Mouse (Mus musculus) liver, embryonic 14.5 days (tissue): Measurements from ENCODE around the gene Duox1. TPM values are rescaled to one million over a fixed set of nuclear protein-coding genes. Genes with fewer than 3 reads are reported as not detected.
"Not testable (repeated sequence)": the region's sequence is repeated elsewhere in the genome, so short reads cannot be mapped to it uniquely, and the experiment has no call there.

Source experiments
- ATAC-seq: fragments of 200-750 bp; cut with Nextera tagmentation; 2 replicates; pipeline ENCODE4 v1.8.0; 2017; ENCODE audit warnings: moderate number of reproducible peaks, mild to moderate bottlenecking, moderate library complexity; ENCODE audit not compliant: insufficient read depth
- DNase-seq, 3 experiments: peaks; one replicate each; pipeline ENCODE4 v3.0.0-alpha.2; 2012 to 2013; ENCODE audit warnings: low read depth in 3 of 3, low spot score in 3 of 3
- H3K27ac ChIP-seq: fragments of 300-500 bp; sonication (generic); 2 replicates; pipeline ENCODE4 v1.5.1; 2014; ENCODE audit warnings: moderate library complexity, mild to moderate bottlenecking, control low read depth, inconsistent platforms
- H3K27me3 ChIP-seq: fragments of 300-500 bp; sonication (generic); 2 replicates; pipeline ENCODE4 v1.6.1; 2014; ENCODE audit warnings: mild to moderate bottlenecking, low read length, moderate library complexity; ENCODE audit not compliant: control insufficient read depth, insufficient read depth
- H3K36me3 ChIP-seq: fragments of 300-500 bp; sonication (generic); replicated peaks from 2 replicates; pipeline ENCODE4 v1.6.1; 2014; ENCODE audit warnings: low read depth; ENCODE audit not compliant: control insufficient read depth, insufficient read depth
- H3K4me1 ChIP-seq, 2 experiments: fragments of 200-500 bp in 1 of 2; fragments of 300-500 bp in 1 of 2; sonication (generic) in 1 of 2; replicated peaks; 2 replicates each; pipeline ENCODE4 v1.6.1; 2012 to 2014; ENCODE audit warnings: antibody characterized with exemption in 1 of 2, inconsistent platforms in 1 of 2, low read length in 1 of 2; ENCODE audit not compliant: control insufficient read depth in 2 of 2, insufficient read depth in 2 of 2
- H3K4me2 ChIP-seq: fragments of 300-500 bp; sonication (generic); 2 replicates; pipeline ENCODE4 v1.6.1; 2014; ENCODE audit warnings: low read depth, mild to moderate bottlenecking, control low read depth, moderate library complexity
- H3K4me3 ChIP-seq, 2 experiments: fragments of 200-500 bp in 1 of 2; fragments of 300-500 bp in 1 of 2; sonication (generic) in 1 of 2; 2 replicates each; pipeline ENCODE4 v1.5.1; 2012 to 2014; ENCODE audit warnings: low read depth in 2 of 2, low read length in 2 of 2, mild to moderate bottlenecking in 2 of 2, control low read depth in 1 of 2, inconsistent platforms in 1 of 2, moderate library complexity in 1 of 2; ENCODE audit not compliant: insufficient read depth in 1 of 2
- H3K9ac ChIP-seq: fragments of 300-500 bp; sonication (generic); replicated peaks from 2 replicates; pipeline ENCODE4 v1.6.1; 2014; ENCODE audit warnings: mild to moderate bottlenecking, control low read depth, moderate library complexity
- H3K9me3 ChIP-seq: fragments of 300-500 bp; sonication (generic); 2 replicates; pipeline ENCODE4 v1.6.1; 2016; ENCODE audit warnings: low read length, mixed read lengths; ENCODE audit not compliant: control insufficient read depth
- CTCF ChIP-seq: IDR thresholded peaks from 2 replicates; pipeline ENCODE4 v1.5.1; 2016; ENCODE audit warnings: antibody characterized with exemption, low read depth, control low read depth
- EP300 ChIP-seq: IDR thresholded peaks from 2 replicates; pipeline ENCODE4 v1.6.1; 2016; ENCODE audit warnings: antibody characterized with exemption, low read depth
- WGBS: fragments of 180-500 bp; shearing (Covaris S2); extraction: QIAGEN DNeasy Blood & Tissue Kit; methylation state at CpG from one replicate; pipeline ENCODE4 v1.1.7; 2014; ENCODE audit not compliant: insufficient replicate concordance; 5-methylcytosine and 5-hydroxymethylcytosine counted together
- polyA plus RNA-seq, 2 experiments: library from polyadenylated mRNA; depleted of rRNA in 1 of 2; stranded (reverse) in 1 of 2; unstranded in 1 of 2; fragments of >200 nt; fragmentation: Nextera tagmentation in 1 of 2; extraction: Ambion mirVana in 1 of 2; gene quantifications; 2 replicates each; pipeline versions ENCODE4 v1.2.1 to v1.2.3; 2012 to 2014

Gene Duox1
- polyA plus RNA-seq, 2 experiments, result not detected

- H3K27me3 ChIP-seq, result no peaks in the 10 kb centered on the region
- no peak overlapping the region for H3K4me2 ChIP-seq
- ATAC-seq (no peak), DNase-seq (no peak)
- no peaks in the 10 kb centered on the region for H3K36me3 ChIP-seq
- H3K4me3 ChIP-seq, result no peak overlapping the region
- WGBS, result 56% methylated on average over 21 of the region's 21 CpGs
- H3K9me3 ChIP-seq, result no peaks in the 10 kb centered on the region
- TF ChIP-seq CTCF (no peak), EP300 (no peak)
- H3K9ac ChIP-seq, result no peak overlapping the region
- no peak overlapping the region for H3K27ac ChIP-seq
- H3K4me1 ChIP-seq, result no peaks in the 10 kb centered on the region
Measured at GRCm38 (mm10) chr2:122337291-122337690, 21.8 kb downstream of the Duox1 start.

DNA sequence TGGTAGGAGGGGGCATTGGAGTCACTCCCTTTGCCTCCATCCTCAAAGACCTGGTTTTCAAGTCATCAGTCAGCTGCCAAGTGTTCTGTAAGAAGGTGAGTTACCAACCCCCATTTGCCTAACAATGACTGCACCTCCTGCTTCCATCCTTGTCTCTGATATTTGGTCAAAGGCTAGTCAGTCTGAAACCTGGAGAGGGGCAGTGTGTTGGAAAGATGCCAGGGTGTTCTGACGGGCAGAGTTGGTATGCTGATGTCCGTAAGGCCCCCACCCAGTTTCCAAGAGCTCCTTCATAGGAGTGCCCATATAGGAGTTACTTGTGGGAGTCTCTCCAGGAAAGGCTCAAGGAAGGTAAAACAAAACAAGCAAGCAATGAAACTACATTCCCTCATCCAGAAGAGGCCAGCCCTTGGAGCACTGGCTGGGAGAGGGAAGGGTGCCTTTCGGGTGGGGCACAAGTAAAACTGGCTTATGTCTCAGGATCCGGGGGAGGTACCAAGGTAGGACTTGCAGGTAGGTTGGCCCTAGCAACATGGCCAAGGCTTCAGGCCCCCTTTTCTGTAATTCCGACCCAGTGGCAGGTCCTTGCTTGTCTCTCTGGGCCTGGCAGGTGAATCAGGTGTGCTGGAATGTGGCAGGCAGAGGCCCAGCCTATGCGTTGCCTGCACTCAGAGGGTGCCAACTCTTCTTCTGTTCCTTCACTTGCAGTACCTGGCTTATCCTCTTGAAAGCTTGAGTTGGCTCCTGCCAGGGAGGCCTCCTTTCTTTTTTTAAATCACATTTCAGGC is 29.8 kb downstream of the Duox1 start:
- Histone ChIP-seq H3K36me3 (no peaks in the 10 kb centered on the region), H3K9ac (no peak overlapping the region), H3K4me1 (peaks cover 0 to 16% of the 10 kb centered on the region in 2 experiments; a peak in 3 of 4 replicates), H3K4me2 (no peak overlapping the region), H3K27ac (no peak overlapping the region), H3K27me3 (no peaks in the 10 kb centered on the region), H3K9me3 (no peaks in the 10 kb centered on the region), H3K4me3 (no peak overlapping the region)
- ATAC-seq (no peak), DNase-seq (no peak)
- 70% methylated on average over 6 of the region's 6 CpGs for WGBS
- TF ChIP-seq EP300, result no peak
- TF ChIP-seq CTCF, result no peak

GRCm38 (mm10) chr2:122346164-122346563 is 30.7 kb downstream of the Duox1 start:
- not testable (repeated sequence) for DNase-seq, H3K4me3 ChIP-seq, H3K27ac ChIP-seq, H3K4me2 ChIP-seq, H3K9ac ChIP-seq, ATAC-seq, H3K36me3 ChIP-seq, H3K27me3 ChIP-seq, H3K9me3 ChIP-seq
- 73% methylated on average over 6 of the region's 6 CpGs for WGBS
- H3K4me1 ChIP-seq, result peaks cover 0 to 16% of the 10 kb centered on the region in 2 experiments; a peak in 3 of 4 replicates

DNA sequence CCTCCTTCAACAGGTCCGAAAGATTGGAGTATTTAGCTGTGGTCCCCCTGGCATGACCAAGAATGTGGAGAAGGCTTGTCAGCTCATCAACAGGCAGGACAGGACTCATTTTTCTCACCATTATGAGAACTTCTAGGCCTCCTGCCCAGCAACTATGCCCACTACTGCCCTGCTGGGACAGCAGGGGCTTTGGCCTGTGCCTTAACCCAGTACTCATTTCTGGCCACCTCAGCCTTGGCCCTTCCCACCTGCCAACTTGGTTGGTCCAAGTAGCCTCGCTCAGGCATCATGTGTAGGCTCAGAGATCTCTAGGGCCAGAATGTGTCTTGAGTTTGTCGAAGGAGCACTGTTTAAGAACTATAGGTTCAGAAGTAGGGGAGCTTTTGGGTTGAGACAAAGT is 31.8 kb downstream of the Duox1 start:
- H3K4me2 ChIP-seq, result no peak overlapping the region

GRCm38 (mm10) chr2:122348531-122349131 is 33.2 kb downstream of the Duox1 start:
- under 1% methylated on average over 62 of the region's 63 CpGs for WGBS
- no peaks in the 10 kb centered on the region for H3K9me3 ChIP-seq
- peak overlapping the region; percentile 66 to 79 for H3K4me3 ChIP-seq
- H3K9ac ChIP-seq, result peak overlapping the region; percentile 71
- no peaks in the 10 kb centered on the region; the same call in 1 of the 2 replicates for H3K36me3 ChIP-seq
- peak overlapping the region; percentile 80 for H3K4me2 ChIP-seq
- ATAC-seq (peak; percentile 90), DNase-seq (peak; percentile 54 to 64 (median 55))
- peak overlapping the region; percentile 15 for H3K27ac ChIP-seq
- peaks cover 0 to 16% of the 10 kb centered on the region in 2 experiments; a peak in 3 of 4 replicates for H3K4me1 ChIP-seq
- no peaks in the 10 kb centered on the region for H3K27me3 ChIP-seq
- TF ChIP-seq EP300 (no peak), CTCF (peak; percentile 88)

More for the DNA sequence above, 31.8 kb downstream of the Duox1 start:
- no peaks in the 10 kb centered on the region for H3K27me3 ChIP-seq
- no peaks in the 10 kb centered on the region for H3K9me3 ChIP-seq
- no peak overlapping the region for H3K9ac ChIP-seq
- no peaks in the 10 kb centered on the region; the same call in 1 of the 2 replicates for H3K36me3 ChIP-seq
- H3K27ac ChIP-seq, result no peak overlapping the region
- no peak for DNase-seq
- 61% methylated on average over 3 of the region's 3 CpGs for WGBS
- TF ChIP-seq EP300 (no peak), CTCF (no peak)
- peaks cover 0 to 16% of the 10 kb centered on the region in 2 experiments; a peak in 3 of 4 replicates for H3K4me1 ChIP-seq
- no peak overlapping the region for H3K4me3 ChIP-seq
- ATAC-seq, result no peak
